Mouse (Mus musculus) embryo, embryonic 9.5 days (tissue): ENCODE measurements around the gene Minpp1.

ENCODE experiments used
- DNase-seq: peaks from one replicate; pipeline ENCODE4 v3.0.0-alpha.2; 2017; ENCODE audit errors: extremely low spot score

Gene Minpp1

DNA sequence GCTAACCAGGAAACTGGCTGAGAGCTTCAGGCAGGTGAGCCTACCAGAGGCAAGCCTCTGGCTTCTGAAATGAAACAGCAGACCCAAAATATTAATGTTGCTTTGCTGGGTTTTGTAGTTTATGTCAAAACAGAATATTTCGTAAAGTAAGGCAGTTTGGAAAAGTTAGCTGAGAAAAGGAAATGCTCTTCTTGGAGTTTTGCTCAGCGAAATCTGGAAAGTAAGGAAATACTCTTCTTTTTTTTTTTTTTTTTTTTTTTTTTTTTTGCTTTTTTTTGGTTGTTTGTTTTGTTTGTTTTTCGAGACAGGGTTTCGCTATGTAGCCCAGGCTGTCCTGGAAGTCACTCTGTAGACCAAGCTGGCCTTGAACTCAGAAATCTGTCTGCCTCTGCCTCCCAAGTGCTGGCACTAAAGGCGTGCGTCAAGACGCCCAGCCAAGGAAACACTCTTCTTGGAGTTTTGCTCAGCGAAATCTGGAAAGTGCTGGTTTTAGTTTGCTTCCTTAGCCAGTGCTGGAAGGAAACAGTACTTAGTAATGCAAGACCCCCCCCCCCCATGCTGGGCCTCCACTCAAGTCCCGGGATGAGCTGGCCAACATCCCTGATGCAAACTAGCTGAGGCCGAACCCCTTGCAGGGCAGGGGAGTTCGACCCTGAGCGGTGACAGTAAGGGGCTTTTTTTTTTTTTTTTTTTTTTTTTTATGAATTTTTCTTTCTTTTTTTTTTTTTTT, 3.8 kb downstream of the Minpp1 start:
- no peak for DNase-seq

- DNase-seq, result no peak
Measured at GRCm38 (mm10) chr19:32490976-32491375, 5.4 kb downstream of the Minpp1 start.

DNA sequence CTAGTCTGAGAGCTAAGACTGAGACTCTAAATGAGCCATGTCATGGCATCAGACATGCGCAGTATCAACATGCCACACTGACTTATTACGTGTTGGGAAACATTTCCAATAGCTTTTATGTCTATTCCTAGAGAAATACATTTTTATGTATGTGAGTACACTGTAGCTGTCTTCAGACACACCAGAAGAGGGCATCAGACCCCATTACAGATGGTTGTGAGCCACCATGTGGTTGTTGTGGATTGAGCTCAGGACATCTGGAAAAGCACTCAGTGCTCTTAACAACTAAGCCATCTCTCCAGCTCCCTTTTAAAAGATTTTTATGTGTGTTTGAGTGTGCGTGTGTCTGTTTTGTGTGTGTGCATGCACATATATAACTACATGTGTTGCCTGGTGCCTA, 6.8 kb downstream of the Minpp1 start:
- DNase-seq, result no peak

DNA sequence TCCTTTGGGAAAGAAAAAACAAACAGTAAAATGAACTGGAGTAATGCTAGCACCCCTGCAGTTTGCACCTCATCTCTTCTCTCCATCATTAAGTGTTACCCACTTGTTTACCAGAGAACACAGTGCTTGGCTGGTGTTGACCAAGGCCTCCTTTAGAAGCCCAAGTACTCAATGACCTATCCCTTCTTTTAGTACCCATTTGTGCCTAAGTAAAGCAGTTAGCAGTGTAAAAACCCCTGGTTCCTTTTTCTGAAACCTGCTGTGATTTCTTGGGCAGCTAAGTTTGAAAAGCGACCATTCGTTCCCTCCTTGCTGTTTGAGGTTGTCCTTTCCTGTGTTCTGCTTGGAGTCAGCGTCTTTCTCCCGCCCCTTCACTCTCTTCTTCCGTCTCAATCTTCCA, 7.4 kb downstream of the Minpp1 start:
- no peak for DNase-seq

- DNase-seq, result no peak
Measured at GRCm38 (mm10) chr19:32493471-32493870, 7.9 kb downstream of the Minpp1 start.

GRCm38 (mm10) chr19:32494611-32495010, 9.0 kb downstream of the Minpp1 start:
- DNase-seq, result no peak

DNA sequence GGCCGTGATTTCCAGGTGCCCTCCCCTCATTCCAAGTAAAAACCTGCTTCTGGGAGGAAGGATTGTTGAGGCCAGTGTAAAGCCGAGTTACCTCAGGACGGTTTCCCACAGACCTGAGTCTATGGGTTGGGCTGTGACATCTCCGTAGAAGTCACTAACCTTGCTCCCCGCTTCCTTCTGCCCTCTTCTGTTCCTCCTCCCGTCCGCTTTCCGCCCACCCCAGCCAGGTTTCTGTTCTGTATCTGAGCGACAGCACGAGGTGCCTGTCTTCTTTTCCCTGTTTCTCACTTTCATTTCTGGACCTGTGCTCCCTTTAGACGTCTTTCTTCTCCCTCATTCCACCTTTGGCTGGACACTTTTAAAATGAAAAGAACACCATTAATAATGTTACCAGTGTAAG, 9.5 kb downstream of the Minpp1 start:
- DNase-seq, result no peak

- no peak for DNase-seq
Measured at GRCm38 (mm10) chr19:32497411-32497810, 11.8 kb downstream of the Minpp1 start.

- DNase-seq, result no peak
Measured at GRCm38 (mm10) chr19:32498002-32498401, 12.4 kb downstream of the Minpp1 start.

- no peak for DNase-seq
Measured at GRCm38 (mm10) chr19:32501414-32501813, 15.8 kb downstream of the Minpp1 start.

DNA sequence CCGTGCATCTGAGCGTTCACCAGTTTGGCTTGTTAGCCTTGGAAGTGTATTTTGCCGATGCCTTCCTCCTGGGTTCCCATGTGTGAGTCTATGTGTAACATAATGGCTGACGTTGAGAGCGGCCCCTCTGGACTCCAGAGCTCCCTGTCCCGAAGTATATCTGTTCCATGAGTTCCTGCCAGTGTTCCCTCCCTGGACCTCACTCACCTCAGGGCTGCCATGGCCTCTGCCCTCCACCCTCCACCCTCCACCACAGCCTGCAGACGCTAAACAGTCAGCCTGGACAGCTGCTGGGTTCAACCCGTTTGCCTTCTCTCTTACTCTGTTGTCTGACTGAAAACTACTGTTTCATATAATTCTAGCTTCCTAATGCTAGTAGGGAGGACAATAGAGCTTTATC, 20.5 kb downstream of the Minpp1 start:
- no peak for DNase-seq

DNA sequence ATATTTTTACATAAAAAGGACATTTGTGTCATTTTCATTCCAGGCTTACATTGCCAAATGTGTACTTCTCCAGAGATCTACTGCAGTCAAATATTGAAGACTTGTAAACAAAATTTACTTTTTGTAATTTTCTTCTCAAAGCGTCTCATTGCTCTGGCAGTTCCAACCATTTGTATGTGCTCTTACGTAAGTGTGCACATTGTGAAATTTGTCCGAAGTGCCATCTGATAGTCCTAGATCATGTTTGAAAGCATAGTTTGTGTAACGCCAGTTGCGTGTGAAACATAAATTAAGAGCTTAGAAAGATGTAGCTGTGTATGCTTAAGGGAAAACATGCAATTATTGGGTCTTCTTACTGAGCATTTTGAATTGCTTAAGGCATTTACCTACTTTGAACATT, 20.9 kb downstream of the Minpp1 start:
- no peak for DNase-seq

DNA sequence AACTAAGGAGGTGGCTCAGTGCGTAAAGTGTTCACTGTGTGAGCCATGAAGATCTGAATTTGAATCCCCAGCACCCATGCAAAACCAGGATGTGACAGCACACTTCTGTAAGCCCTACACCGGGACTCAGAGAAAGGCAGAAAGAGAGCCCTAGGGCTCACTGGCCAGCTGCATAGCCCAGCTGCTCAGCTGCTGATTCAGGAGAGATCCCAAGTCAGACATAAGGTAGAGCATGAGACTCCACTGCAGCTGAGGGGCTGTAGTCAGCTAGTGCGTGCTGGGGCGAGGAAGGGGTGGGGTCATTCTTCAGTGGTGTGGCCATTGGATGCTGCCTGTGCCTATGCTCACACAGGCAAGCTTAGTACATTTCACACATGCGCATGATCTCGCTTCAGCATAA, 21.5 kb downstream of the Minpp1 start:
- DNase-seq, result no peak

GRCm38 (mm10) chr19:32507526-32507925, 22.0 kb downstream of the Minpp1 start:
- DNase-seq, result no peak

GRCm38 (mm10) chr19:32510267-32510666, 24.7 kb downstream of the Minpp1 start:
- no peak for DNase-seq

GRCm38 (mm10) chr19:32510962-32511361, 25.4 kb downstream of the Minpp1 start:
- DNase-seq, result no peak

- DNase-seq, result no peak
Measured at GRCm38 (mm10) chr19:32512518-32512917, 26.9 kb downstream of the Minpp1 start.

DNA sequence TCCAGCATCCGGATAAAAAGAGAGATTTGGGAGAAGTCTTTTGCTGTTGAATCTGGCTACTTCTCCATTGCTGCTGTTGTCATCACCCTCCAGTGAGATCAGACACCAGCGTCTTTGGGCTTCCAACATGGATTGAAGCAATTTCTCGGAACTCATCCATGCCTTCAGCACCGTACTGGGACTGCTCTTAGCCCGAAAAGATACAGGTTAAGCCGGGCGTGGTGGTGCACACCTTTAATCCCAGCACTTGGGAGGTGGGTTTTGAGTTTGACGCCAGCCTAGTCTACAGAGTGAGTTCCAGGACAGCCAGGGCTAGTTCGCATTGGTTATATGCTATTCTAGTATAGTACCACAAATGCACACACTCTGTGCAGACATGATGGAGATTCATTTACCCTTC, 31.0 kb downstream of the Minpp1 start:
- DNase-seq, result no peak

GRCm38 (mm10) chr19:32521446-32521845, 35.9 kb downstream of the Minpp1 start:
- DNase-seq, result no peak

DNA sequence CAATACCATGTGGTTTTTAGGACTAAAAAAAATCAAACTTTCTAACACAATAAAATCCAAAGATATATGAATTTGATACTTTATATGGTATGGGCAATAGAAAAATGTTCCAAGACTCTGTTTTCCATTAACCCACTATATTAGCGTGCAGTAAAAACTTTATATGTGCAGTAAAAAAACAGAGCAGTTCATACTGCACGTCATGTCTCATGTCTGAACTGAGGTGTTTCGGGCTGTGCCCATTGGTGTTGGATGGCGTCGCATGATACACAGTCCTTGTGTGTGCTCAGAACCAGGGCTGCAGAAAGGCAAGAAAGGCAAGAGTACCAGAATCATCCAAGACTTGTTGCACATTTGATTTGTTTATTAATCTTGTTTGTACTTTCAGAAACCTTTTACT, 36.7 kb downstream of the Minpp1 start:
- no peak for DNase-seq

GRCm38 (mm10) chr19:32522753-32523307, 37.3 kb downstream of the Minpp1 start:
- DNase-seq, result no peak

DNA sequence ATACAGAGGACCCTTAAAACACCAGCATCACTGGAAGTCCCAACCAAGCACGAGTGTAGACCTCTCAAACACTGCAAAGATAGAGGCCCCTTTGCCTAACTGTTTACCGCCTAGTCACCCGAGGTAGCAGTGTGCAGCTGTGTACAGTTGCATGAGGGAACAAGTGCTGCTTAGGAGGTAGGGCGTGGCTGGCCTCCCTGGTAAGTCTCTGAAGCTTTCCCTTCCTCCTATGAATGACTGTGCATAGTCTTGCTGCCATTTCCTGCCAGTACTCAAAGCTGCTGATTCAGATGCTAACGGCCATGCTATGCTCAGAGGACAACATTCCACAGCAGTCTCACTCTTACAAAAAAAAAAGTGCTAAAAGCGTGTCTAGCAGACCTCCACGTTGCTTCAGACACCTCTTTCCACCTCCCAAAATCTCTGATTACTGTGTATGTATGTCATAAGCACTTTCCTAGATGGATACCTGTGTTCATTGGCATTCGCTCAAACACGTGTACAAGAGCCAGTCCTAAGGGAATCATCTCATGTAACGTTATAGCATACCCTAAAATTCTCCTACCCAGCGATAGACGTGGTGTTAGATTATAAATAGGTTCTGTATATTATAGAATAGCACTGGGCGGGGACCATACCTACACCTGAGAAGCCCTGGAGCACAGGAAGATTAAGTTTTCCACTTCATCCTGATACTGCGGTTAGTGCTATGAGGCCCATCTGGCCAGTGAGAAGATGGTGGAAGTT, 38.4 kb downstream of the Minpp1 start:
- DNase-seq, result no peak

DNA sequence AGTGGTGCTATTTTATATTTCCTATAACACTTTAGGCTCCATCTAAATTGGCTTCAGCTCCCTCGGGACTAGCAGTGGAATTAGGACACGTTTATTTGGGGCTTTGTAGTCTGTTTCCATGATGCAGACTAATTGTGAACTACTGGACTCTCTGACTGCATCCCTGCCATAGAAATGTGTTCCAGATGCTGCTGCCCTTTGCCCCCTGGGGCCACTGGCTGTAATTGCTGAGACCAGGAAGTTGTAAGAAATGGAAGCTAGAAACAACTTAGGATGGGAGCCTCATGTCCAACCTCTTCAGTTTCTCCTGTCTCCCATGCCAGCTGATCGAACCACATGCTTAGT, 38.9 kb downstream of the Minpp1 start:
- DNase-seq, result peak; percentile 22
